Mouse (Mus musculus): Measurements from ENCODE around the gene Ints3.

DNA sequence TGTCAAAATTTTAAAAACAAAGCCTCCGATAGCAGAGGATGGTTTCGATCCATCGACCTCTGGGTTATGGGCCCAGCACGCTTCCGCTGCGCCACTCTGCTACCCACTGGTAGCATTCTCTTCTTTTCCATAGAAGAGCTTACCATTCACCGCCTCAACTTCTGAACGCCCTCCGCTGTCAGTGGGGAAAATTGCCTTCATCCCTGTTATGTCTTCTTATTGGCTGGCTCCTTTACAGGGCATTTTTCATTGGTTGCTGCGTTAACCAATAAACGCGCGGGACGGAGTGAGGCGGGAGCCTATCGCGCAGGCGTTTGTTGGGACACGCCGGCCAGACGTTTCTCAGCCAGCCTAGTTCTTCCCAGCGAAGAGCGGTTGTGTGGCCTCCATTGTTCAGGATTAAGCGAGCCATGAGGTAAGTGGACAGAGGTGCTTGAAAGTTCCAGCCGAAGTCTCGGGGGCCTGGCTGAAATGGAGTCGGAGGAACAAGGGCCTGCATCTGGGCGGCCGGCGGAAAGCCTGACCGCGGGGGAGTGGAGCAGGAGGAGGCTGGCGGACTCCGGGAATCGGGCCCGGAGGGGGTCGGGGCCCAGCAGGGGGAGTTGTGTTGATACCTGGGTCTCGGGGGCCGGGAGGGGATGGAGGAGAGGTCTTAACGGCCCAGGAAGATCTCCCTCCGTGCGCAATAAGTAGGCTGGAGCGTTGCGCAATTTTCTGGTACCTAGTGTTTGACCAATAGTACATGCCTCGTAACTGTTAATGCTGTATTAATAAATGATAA lies 42.6 kb upstream of the Ints3 start, which contains the start of gene Ilf2:
- TF ChIP-seq POLR2A (IDR thresholded peaks at IDR 0.05; ENCODE audit: borderline replicate concordance, extremely low read depth, insufficient read depth, insufficient read length, poor library complexity, severe bottlenecking), result peak; percentile 72; the same call in 1 of the 2 replicates
- peak; percentile 35; the same call in 1 of the 2 replicates for TF ChIP-seq CTCF (IDR thresholded peaks at IDR 0.05; ENCODE audit: borderline replicate concordance, extremely low read depth, insufficient read depth, insufficient read length)
